In the genomic region with DNA sequence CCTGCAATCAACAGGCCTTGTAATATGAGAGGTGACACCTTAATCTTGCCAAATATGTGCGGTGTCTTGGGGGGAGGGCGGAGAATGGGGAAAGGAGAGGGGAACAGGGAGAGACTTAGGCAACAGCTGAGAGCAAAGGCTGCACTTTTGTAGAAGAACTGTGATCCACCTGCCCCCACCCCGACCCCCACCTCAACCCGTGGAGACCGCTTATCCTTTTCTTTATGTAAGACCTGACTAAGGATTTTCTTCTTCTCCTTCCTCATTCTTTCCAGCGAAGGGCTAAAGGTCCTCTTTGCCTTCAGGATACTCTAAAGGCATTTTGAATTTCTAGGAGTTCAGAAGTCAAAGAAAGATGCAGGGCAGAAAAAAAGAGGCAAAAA, we compare ENCODE assay signal across 10 mouse cellular contexts. TPM values are rescaled to one million over a fixed set of nuclear protein-coding genes. Genes with fewer than 3 reads are reported as not detected.
DNase-seq lines count a peak whose midpoint lies in the region; ATAC-seq and TF ChIP-seq lines count a peak whose summit lies in the region.
"Had no signal": no experiment of that assay in that cellular context is flagged by ENCODE, and none has a peak within 500 bp of the region (broad histone marks: within the 10 kb centered on the region; RNA-seq: fewer than 3 reads in every experiment).

No protein-coding gene starts in this region.

- no peaks in the 10 kb centered on the region for H3K27me3 ChIP-seq in heart, adult 2 months (ENCODE audit: control insufficient read depth, insufficient read depth, low read length)
- peaks cover 62% of the 10 kb centered on the region for H3K27me3 ChIP-seq in megakaryocyte, embryonic 14.5 days (replicated peaks)
- 0 out of 2 replicates have a peak, but pooled peaks cover 5% of the 10 kb centered on the region for H3K27me3 ChIP-seq in limb, embryonic 15.5 days

- ATAC-seq in megakaryocyte, adult 5-6 weeks (ENCODE audit: poor library complexity, severe bottlenecking), result no peak
- no peak for ATAC-seq in limb, embryonic 15.5 days (ENCODE audit: insufficient number of reproducible peaks, low FRiP score, low TSS enrichment, low read depth)
- ATAC-seq in megakaryocyte-erythroid progenitor cell, adult 5-6 weeks (replicated peaks; ENCODE audit: low FRiP score, low TSS enrichment, poor library complexity, severe bottlenecking), result no peak
- ATAC-seq: lung, postnatal 0 days had no signal

- peak overlapping the region; percentile 47 for H3K9ac ChIP-seq in heart, adult 2 months (ENCODE audit: low read depth, low read length)
- H3K9ac ChIP-seq in limb, embryonic 15.5 days, result no peak overlapping the region

- H3K9me3 ChIP-seq in megakaryocyte, embryonic 14.5 days, result peaks cover 3% of the 10 kb centered on the region; the same call in 1 of the 2 replicates
- H3K9me3 ChIP-seq in limb, embryonic 15.5 days, result no peaks in the 10 kb centered on the region

- H3K4me3 ChIP-seq in heart, adult 2 months, result no peak overlapping the region
- peak overlapping the region; percentile 3 for H3K4me3 ChIP-seq in megakaryocyte, embryonic 14.5 days (replicated peaks)
- peak overlapping the region; percentile 51 for H3K4me3 ChIP-seq in limb, embryonic 15.5 days

- no peaks in the 10 kb centered on the region for H3K36me3 ChIP-seq in heart, adult 2 months (ENCODE audit: control insufficient read depth, insufficient read depth, low read length)
- no peaks in the 10 kb centered on the region for H3K36me3 ChIP-seq in megakaryocyte, embryonic 14.5 days (replicated peaks; ENCODE audit: low read length)
- H3K36me3 ChIP-seq in limb, embryonic 15.5 days, result no peaks in the 10 kb centered on the region

- peaks cover 4% of the 10 kb centered on the region for H3K4me1 ChIP-seq in heart, adult 2 months (ENCODE audit: control insufficient read depth, insufficient read depth, low read length)
- peaks cover 11% of the 10 kb centered on the region; the same call in 1 of the 2 replicates for H3K4me1 ChIP-seq in megakaryocyte, embryonic 14.5 days
- peaks cover 51% of the 10 kb centered on the region for H3K4me1 ChIP-seq in limb, embryonic 15.5 days

- H3K27ac ChIP-seq in heart, adult 2 months, result peak overlapping the region; percentile 78
- H3K27ac ChIP-seq in limb, embryonic 15.5 days, result peak overlapping the region; percentile 77

- TF ChIP-seq POLR2A in heart, adult 2 months (IDR thresholded peaks at IDR 0.05; ENCODE audit: insufficient read depth, low read depth, low read length), result no peak

- H3K79me2 ChIP-seq in heart, adult 2 months (replicated peaks; ENCODE audit: control insufficient read depth, insufficient read depth, low read length), result no peaks in the 10 kb centered on the region

- no peak for DNase-seq in heart, adult 2 months
- DNase-seq in heart, postnatal 25 days (ENCODE audit: low spot score), result no peak
- no peak for DNase-seq in embryo, embryonic 10.5 days (ENCODE audit: low spot score)
- no peak for DNase-seq in adrenal gland, adult (ENCODE audit: inconsistent age in 2 of 2, low spot score in 1 of 2)
- DNase-seq: cerebellum, adult 11 months had no signal

- 20% methylated on average over 6 of the region's 6 CpGs for WGBS in heart, adult 2 months
- 4% methylated on average over 6 of the region's 6 CpGs for WGBS in limb, embryonic 15.5 days

- H3K4me2 ChIP-seq in limb, embryonic 15.5 days, result peak overlapping the region; percentile 69

- no peak for TF ChIP-seq CTCF in heart, adult 2 months (IDR thresholded peaks at IDR 0.05)

- no peak for TF ChIP-seq EP300 in heart, adult 2 months (IDR thresholded peaks at IDR 0.05; ENCODE audit: insufficient read depth, low read depth, low read length)

- intact Hi-C loops in heart, adult 2 months (cut with DNase I), result loop anchor here (1.0 to 10.0 kb wide), 8 partner anchors 13 to 545 kb away; no protein-coding TSS in a partner anchor
- intact Hi-C loops in heart, postnatal 25 days (cut with DNase I), result loop anchor here (1.0 to 5.0 kb wide), 4 partner anchors 62 to 298 kb away; no protein-coding TSS in a partner anchor

RNA-seq across cellular contexts. Expression of a gene that starts 0.5 kb away (rescaled TPM):
- total RNA-seq in heart, adult 2 months (2021), result 1 to 10 TPM; 3.9 to 4.1 TPM
- 4.0 and 4.2 TPM in 2 replicates for polyA plus RNA-seq in heart, adult 2 months (2012; rRNA removed)
- total RNA-seq in heart, postnatal 25 days (2021), result 1 to 10 TPM; 2.8 to 5.2 TPM
- polyA plus RNA-seq in megakaryocyte, embryonic 14.5 days (2012; ENCODE audit: insufficient read depth, low replicate concordance), result 0.39 TPM in 1 of 2 replicates, not detected in the other
- total RNA-seq in megakaryocyte, adult 5-6 weeks (2015), result not detected in 2 replicates
- not detected in 2 replicates for total RNA-seq in megakaryocyte, adult 5-6 weeks (2017)
- 16.9 and 19.2 TPM in 2 replicates for polyA plus RNA-seq in limb, embryonic 15.5 days (2015; fragmentation: Nextera tagmentation; extraction: Ambion mirVana)
- total RNA-seq in megakaryocyte-erythroid progenitor cell, adult 5-6 weeks (2014; fragmentation: Nextera tagmentation), result not detected in 2 replicates
- total RNA-seq in megakaryocyte-erythroid progenitor cell, adult 5-6 weeks (2017), result not detected in 2 replicates
